Mouse (Mus musculus): ENCODE data around the gene Lrp8. TPM values are rescaled to one million over a fixed set of nuclear protein-coding genes. Genes with fewer than 3 reads are reported as not detected.

The Lrp8 gene
- total RNA-seq, 2 experiments from 2014 or later = 0.31 to 0.33 TPM

DNA sequence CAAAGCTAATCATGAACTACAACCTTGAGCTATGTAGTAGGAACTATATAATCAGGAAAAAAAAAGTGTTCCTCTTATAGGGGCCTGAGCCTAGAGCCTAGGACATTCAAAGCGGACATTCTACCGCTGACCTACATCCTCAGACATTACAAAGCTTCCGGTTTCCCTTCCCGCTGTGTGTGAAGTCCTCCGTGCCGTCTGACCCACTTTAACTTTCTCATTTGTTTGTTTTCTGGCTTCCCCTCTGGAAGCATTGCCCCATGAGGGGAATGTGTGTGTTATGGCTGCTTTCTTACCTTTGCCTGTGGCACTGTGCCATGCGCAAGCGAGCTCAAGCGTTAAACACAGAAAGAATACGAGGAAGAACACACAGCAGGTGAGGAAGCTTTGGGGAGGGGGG is 18.5 kb upstream of the Lrp8 start:
- TF ChIP-seq CTCF (IDR thresholded peaks at IDR 0.05) = no peak
- intact Hi-C loops (cut with DNase I) = no loop called here
- no peak for DNase-seq
- no peak overlapping the region for H3K27ac ChIP-seq
- H3K4me3 ChIP-seq = no peak overlapping the region

DNA sequence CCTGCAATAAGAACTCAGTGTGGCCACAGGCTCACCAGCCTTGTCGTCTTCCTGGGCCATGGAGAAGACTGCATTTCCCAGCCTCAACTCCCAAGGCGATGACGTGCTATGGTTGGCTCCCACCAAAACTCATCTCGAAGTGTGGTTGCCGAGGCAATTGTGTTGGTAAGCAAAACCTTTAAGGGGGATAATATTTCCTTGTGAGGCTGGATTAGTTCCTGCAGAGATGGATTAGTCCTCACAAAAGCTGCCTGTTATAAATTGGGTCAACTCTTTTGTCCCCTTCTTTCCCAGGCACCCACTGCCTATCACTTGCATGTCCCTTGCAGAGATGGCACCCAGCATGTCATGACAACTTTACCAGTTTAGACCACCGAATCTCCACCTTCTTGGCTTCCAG is 13.2 kb upstream of the Lrp8 start:
- H3K4me3 ChIP-seq = no peak overlapping the region
- intact Hi-C loops (cut with DNase I) = no loop called here
- no peak for DNase-seq
- H3K27ac ChIP-seq = no peak overlapping the region
- TF ChIP-seq CTCF (IDR thresholded peaks at IDR 0.05) = no peak

GRCm38 (mm10) chr4:107800801-107801200 is 1.3 kb upstream of the Lrp8 start:
- Histone ChIP-seq H3K27ac (no peak overlapping the region), H3K4me3 (no peak overlapping the region)
- no peak for TF ChIP-seq CTCF (IDR thresholded peaks at IDR 0.05)
- DNase-seq = no peak
- intact Hi-C loops (cut with DNase I) = no loop called here

- Histone ChIP-seq H3K4me3 (peak overlapping the region; percentile 82), H3K27ac (peak overlapping the region; percentile 53; the same call in 1 of the 2 replicates)
- intact Hi-C loops (cut with DNase I) = no loop called here
- TF ChIP-seq CTCF (IDR thresholded peaks at IDR 0.05) = no peak
- DNase-seq = no peak
These were observed 486 bp upstream of the Lrp8 start for GRCm38 (mm10) chr4:107801366-107802184.

DNA sequence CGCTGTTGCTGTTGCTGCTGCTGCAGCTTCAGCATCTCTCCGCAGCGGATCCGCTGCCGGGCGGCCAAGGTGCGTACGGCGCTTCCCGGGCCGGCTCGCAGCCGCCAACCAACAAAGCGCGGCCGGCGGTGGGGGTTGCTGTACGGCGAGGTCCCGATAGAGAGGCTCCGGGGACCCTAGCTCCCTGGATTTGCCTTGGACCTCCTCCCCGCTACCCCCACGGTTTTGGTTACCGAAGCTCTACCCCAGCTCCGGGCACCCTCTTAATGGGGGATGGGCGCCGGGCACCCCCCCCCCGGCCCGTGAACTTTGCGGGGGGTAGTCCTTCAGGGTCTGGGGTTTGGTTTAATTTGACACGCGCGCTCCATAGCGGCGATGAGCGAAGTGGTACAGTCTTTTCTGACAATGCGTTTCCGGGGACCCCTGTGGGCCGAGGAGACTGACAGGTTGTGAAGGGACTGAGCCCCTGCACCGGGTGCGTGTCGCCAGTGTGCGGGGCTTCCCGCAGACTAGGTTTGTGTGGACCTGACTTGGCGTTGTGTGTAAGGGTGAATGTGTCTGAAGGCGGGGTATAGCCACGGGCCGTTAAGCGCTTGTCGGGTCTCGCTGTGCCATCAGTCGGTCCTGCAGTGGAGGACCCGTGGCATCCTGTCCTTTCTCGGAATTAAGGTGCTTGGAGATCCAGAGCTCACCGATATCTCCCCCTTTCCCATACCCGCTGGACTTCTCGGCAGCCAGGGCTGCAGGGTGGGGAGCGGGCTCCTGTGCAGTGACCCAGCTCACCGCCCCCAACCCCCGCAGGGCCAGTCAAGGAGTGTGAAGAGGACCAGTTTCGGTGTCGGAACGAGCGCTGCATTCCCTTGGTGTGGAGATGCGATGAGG is 630 bp downstream of the Lrp8 start:
- DNase-seq = no peak
- peak overlapping the region; percentile 82 for H3K4me3 ChIP-seq
- intact Hi-C loops (cut with DNase I) = no loop called here
- no peak for TF ChIP-seq CTCF (IDR thresholded peaks at IDR 0.05)
- H3K27ac ChIP-seq = no peak overlapping the region

- Histone ChIP-seq H3K27ac (no peak overlapping the region), H3K4me3 (peak overlapping the region; percentile 82)
- intact Hi-C loops (cut with DNase I) = no loop called here
- TF ChIP-seq CTCF (IDR thresholded peaks at IDR 0.05) = no peak
- peak; percentile 61 for DNase-seq
These were observed 1.5 kb downstream of the Lrp8 start for GRCm38 (mm10) chr4:107803351-107804106.

DNA sequence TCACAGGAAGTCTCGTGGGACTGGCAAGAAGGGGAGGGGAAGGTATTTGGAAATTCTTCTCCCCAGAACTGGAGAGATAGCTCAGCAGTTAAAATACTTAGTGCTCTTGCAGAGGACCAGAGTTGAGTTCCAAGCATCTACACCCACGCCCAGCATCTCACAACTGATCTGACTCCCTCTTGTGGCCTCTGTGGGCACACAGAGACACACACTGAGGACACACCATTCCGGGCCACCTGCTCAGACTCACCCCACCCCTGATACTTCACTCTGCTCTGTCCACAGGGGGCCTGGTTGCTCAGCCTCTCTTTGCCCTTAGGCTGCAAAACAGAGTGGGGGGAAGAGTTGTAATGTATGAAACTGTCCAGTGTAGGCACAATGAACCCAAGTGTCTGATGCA is 3.4 kb downstream of the Lrp8 start:
- intact Hi-C loops (cut with DNase I) = no loop called here
- H3K27ac ChIP-seq = no peak overlapping the region
- DNase-seq = no peak
- no peak for TF ChIP-seq CTCF (IDR thresholded peaks at IDR 0.05)
- no peak overlapping the region for H3K4me3 ChIP-seq

DNA sequence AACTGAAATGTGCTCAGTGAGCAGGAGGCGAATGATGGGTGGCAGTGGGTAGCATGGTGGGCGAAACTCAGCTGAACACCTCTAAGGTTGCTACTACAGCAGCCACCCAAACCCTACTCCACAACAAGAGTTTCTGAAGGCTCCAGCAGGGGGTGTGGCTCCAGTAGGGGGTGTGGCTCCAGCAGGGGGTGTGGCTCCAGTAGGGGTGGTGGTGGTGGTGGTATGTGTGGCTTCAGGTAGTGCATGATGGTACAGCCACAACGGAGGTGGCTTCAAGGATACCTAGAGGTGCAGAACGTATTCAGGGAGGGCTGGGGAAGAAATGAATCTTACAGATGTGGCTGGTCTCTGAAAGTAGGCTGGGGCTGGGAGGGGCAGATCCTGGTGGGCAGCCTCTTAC is 5.7 kb downstream of the Lrp8 start:
- Histone ChIP-seq H3K4me3 (no peak overlapping the region), H3K27ac (no peak overlapping the region)
- no peak for DNase-seq
- intact Hi-C loops (cut with DNase I) = no loop called here
- TF ChIP-seq CTCF (IDR thresholded peaks at IDR 0.05) = no peak

- DNase-seq = no peak
- intact Hi-C loops (cut with DNase I) = no loop called here
- no peak overlapping the region for H3K4me3 ChIP-seq
- TF ChIP-seq CTCF (IDR thresholded peaks at IDR 0.05) = no peak
- no peak overlapping the region for H3K27ac ChIP-seq
These were observed 6.6 kb downstream of the Lrp8 start for GRCm38 (mm10) chr4:107808655-107809054.

DNA sequence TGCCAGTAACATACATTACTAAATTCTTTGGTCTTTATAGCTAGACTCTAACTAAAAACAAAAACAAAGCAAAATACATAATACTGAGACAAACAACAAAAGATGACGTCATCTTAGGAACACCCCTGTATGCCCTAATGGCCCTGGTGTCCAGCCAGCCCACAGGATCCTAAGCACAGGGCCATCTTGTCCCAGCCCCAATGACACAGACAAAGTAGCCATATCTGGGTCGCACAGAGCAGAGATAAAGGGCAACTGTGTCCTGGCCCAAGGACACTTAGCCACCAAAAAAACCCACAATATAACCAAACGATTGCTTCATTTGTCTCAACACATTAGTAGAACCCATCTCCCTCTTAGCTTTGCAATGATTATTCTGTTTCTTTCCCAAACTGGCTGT is 8.9 kb downstream of the Lrp8 start:
- no peak for DNase-seq
- intact Hi-C loops (cut with DNase I) = no loop called here
- no peak for TF ChIP-seq CTCF (IDR thresholded peaks at IDR 0.05)
- no peak overlapping the region for H3K27ac ChIP-seq
- no peak overlapping the region for H3K4me3 ChIP-seq

GRCm38 (mm10) chr4:107811716-107812330 is 9.8 kb downstream of the Lrp8 start:
- intact Hi-C loops (cut with DNase I) = no loop called here
- Histone ChIP-seq H3K4me3 (no peak overlapping the region), H3K27ac (no peak overlapping the region)
- DNase-seq = no peak
- TF ChIP-seq CTCF (IDR thresholded peaks at IDR 0.05) = no peak

DNA sequence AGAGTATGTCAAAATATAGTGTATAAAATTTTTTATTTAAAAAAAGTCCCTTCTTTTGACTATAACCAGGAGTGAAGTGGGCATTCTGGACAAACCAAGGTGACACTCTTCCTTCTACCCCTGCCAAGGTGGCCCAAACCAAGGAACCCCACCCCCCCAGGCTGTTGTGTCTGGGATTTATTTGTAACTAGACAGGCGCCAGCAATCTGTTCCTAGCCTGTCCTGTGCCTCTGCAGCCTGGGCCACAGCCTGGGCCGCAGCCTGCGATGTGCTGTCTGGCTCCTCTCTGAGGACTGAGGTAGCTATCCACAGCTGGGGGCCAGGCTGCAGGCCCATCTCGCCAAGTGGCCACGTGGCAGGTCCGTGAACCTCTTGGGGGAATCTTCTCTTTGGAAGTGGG is 10.3 kb downstream of the Lrp8 start:
- DNase-seq = no peak
- no peak for TF ChIP-seq CTCF (IDR thresholded peaks at IDR 0.05)
- intact Hi-C loops (cut with DNase I) = no loop called here
- Histone ChIP-seq H3K27ac (no peak overlapping the region), H3K4me3 (no peak overlapping the region)
